Mouse (Mus musculus): ENCODE data around the gene Pigc.

The Pigc gene

DNA sequence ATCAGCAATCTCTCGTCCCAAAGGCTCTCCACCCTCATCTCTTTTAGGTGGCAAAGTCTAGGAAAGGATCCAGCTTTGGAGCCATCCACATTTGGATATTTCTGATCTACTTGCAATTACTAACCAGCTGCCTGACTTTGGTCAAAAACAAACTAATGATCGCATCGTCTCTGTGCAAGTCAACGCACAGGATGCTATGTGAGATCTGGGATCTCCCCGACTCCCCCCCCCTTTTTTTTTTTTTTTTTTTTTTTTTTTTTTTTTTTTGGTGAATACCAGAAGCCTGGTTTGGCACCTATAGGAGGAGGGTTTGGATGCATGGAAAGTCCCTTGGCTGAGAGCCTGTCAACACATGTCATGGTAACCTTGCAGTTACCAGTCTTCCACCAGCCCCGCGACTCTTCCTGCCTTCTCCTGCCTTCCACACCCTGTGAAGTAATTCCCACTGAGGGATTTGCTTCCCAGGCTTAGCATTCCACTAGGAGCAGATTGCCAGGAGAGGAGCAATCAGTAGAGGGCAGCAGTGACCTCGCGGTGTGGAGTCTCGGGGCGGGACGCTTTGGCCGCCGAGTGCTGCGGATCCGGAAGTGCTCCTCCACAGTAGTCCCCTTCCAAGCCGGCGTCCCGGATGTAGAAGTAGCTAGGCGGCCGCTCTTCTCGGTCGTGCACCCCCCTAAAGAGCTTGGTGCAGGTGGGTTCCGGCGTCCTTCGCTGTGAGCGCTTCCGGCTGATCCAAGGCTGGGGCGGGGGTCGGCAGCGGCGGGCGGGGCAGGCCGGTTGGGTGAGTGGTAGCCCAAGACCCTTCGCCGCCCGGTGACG is at the start of gene Pigc:
Pigc (plus strand) TSS at position 598 of the 819 bp plus-strand sequence.
- Histone ChIP-seq H3K27me3 (ENCODE audit: insufficient read depth, low read length) (no peaks in the 10 kb centered on the region), H3K4me3 (replicated peaks; ENCODE audit: low read length) (peak within 1 kb of the TSS; percentile 82), H3K36me3 (ENCODE audit: insufficient read depth, low read length) (no peaks in the 10 kb centered on the region), H3K4me1 (replicated peaks; ENCODE audit: low read depth, low read length) (peaks cover 10% of the 10 kb centered on the region), H3K9me3 (ENCODE audit: low read length) (no peaks in the 10 kb centered on the region)
- TF ChIP-seq POU5F1 (IDR thresholded peaks at IDR 0.05; ENCODE audit: borderline replicate concordance, low read length) (no peak), CTCF (conservative IDR thresholded peaks at IDR 0.05; ENCODE audit: low read length) (peak; percentile 42)

DNA sequence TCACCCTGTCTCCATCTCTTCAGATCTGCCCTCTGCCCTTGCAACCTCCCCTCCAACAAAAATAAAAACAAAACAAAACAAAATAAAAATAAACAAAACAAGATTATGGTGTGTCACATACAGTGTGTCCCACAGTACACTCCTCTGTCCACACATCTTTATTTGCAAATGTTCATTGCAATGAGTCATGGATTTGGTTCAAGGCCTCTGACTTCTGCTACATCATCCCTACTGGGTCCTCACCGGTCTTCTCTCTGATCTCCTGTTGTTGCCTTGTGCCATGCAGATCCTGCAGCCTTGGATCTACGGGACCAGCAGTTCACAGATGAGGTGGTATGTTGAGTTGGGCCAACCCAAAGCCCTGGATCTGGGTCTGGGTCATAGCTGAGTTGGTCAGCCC is 49.4 kb upstream of the Pigc start:
- Histone ChIP-seq H3K27me3 (ENCODE audit: insufficient read depth, low read length) (no peaks in the 10 kb centered on the region), H3K4me1 (replicated peaks; ENCODE audit: low read depth, low read length) (peaks cover 96% of the 10 kb centered on the region), H3K9me3 (ENCODE audit: low read length) (no peaks in the 10 kb centered on the region), H3K36me3 (ENCODE audit: insufficient read depth, low read length) (no peaks in the 10 kb centered on the region), H3K4me3 (replicated peaks; ENCODE audit: low read length) (no peak overlapping the region)
- TF ChIP-seq POU5F1 (IDR thresholded peaks at IDR 0.05; ENCODE audit: borderline replicate concordance, low read length) (no peak), NANOG (IDR thresholded peaks at IDR 0.05; ENCODE audit: borderline replicate concordance, low read length) (no peak), CTCF (conservative IDR thresholded peaks at IDR 0.05; ENCODE audit: low read length) (no peak)

DNA sequence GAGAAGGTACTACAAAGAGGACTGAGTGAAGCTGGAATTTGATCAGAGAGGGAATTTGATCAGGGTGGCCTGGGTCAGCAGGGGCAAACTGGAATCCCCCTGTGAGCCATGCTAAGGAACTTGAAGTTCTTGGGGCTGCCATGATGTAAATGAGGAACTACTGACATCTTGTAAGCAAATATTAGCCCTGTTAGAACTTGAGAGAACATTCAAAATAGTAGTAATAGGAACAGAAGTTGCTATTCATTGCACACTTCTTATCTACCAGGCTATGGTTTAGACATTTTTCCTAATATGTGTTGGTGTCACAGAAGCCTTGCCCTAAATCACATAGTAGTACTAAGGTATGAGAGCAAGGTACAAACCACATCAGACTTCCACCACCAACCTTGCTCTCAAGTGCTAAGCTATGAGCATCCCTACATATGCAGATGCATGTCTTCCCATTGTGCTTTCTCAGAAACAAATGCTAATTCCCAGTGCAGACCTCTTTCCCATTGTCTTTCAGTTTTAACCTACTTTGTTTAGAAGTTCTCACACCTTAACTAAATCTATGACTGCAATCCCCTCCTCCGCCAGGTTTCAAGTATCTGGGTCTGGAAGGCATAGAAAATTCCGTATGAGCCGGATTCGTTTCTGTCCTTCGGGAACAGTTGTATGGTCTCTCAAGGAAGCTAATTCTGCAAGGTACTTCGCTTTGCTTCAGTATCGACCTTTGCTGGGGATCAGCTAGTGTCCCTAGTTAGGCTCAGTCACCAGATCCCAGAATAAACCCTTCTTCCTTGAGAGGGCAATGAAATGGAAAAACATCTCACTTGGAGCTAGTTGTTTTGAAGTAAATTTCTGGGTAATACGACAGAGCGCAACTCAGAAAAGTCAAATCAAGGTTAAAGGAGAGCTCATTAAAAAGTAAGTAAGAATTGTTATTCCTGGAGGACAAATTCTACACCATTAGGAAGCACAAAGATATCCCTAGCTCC is 48.2 kb upstream of the Pigc start:
- TF ChIP-seq NANOG (IDR thresholded peaks at IDR 0.05; ENCODE audit: borderline replicate concordance, low read length), result no peak
- 0 out of 2 replicates have a peak, but pooled peaks have one; percentile 22 for TF ChIP-seq POU5F1 (IDR thresholded peaks at IDR 0.05; ENCODE audit: borderline replicate concordance, low read length)
- peaks cover 86% of the 10 kb centered on the region for H3K4me1 ChIP-seq (replicated peaks; ENCODE audit: low read depth, low read length)
- H3K4me3 ChIP-seq (replicated peaks; ENCODE audit: low read length), result no peak overlapping the region
- no peaks in the 10 kb centered on the region for H3K27me3 ChIP-seq (ENCODE audit: insufficient read depth, low read length)
- no peaks in the 10 kb centered on the region for H3K36me3 ChIP-seq (ENCODE audit: insufficient read depth, low read length)
- peaks cover 3% of the 10 kb centered on the region; the same call in 1 of the 2 replicates for H3K9me3 ChIP-seq (ENCODE audit: low read length)

DNA sequence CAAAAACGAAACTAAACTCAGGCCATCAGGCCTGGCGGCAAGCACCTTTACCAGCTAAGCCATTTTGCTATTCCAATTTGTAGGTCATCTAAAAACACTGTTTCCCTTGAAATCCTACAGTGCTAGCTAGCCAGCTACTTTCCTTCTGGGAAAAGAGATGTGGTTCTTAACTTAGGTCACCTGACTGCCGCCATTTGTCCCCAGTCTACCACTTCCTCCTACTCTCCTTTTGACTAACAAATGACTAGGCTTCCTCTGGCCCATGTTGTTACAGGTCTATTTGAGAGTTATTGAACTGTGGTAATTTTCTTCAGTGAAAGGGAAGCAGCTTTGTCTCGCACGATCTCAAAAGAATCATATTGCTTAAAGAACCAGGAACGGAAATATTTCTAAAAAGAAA is 47.1 kb upstream of the Pigc start:
- Histone ChIP-seq H3K4me1 (replicated peaks; ENCODE audit: low read depth, low read length) (peaks cover 74% of the 10 kb centered on the region), H3K4me3 (replicated peaks; ENCODE audit: low read length) (no peak overlapping the region), H3K9me3 (ENCODE audit: low read length) (peaks cover 3% of the 10 kb centered on the region; the same call in 1 of the 2 replicates), H3K27me3 (ENCODE audit: insufficient read depth, low read length) (no peaks in the 10 kb centered on the region), H3K36me3 (ENCODE audit: insufficient read depth, low read length) (no peaks in the 10 kb centered on the region)
- TF ChIP-seq POU5F1 (IDR thresholded peaks at IDR 0.05; ENCODE audit: borderline replicate concordance, low read length) (no peak), CTCF (conservative IDR thresholded peaks at IDR 0.05; ENCODE audit: low read length) (no peak), NANOG (IDR thresholded peaks at IDR 0.05; ENCODE audit: borderline replicate concordance, low read length) (no peak)

DNA sequence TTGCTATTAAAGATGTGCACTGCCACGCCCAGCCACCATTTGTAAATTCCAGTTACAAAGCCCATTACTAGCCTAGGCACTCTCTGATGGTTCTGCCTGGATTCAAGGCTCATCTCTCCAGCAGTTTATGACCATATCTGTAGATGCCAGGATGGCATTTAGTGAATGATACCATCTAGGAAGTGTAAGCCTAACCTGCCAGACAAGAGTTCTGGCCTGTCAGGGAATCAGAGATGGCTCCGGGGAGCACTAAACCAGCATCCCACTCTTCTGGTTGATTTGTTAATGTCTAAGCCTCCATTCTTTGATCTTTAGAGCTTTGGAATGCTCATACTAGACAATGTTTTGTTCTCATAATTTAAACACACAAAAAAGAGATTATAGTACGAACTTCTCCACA is 44.7 kb upstream of the Pigc start:
- Histone ChIP-seq H3K36me3 (ENCODE audit: insufficient read depth, low read length) (no peaks in the 10 kb centered on the region), H3K4me1 (replicated peaks; ENCODE audit: low read depth, low read length) (peaks cover 56% of the 10 kb centered on the region), H3K4me3 (replicated peaks; ENCODE audit: low read length) (no peak overlapping the region), H3K9me3 (ENCODE audit: low read length) (peaks cover 3% of the 10 kb centered on the region; the same call in 1 of the 2 replicates), H3K27me3 (ENCODE audit: insufficient read depth, low read length) (no peaks in the 10 kb centered on the region)
- TF ChIP-seq NANOG (IDR thresholded peaks at IDR 0.05; ENCODE audit: borderline replicate concordance, low read length) (no peak), POU5F1 (IDR thresholded peaks at IDR 0.05; ENCODE audit: borderline replicate concordance, low read length) (no peak), CTCF (conservative IDR thresholded peaks at IDR 0.05; ENCODE audit: low read length) (no peak)

DNA sequence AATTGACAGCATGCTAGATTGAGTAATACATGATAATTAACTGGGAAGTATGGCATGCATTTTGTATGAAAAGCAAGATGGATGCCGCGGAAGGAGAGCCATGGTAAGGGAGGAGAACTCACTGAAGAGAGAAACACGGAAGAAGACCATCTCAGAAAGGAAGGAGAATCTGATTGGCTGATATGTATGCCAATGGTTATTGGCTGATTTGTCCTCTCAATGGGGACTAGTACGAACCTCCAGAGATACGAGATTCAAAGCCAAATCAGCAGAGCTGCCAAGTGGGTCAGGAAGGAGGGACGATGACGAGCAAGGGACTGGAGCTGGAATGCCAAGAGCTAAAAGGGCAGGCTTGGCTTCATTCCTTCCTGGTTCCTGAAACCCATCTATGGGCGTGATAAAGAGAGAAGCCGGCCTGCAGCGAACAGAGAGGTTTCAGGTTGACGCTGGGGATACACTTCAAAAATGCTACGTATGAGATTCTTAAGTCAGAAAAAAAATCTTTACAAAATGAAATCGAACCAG is 43.6 kb upstream of the Pigc start:
- no peak for TF ChIP-seq CTCF (conservative IDR thresholded peaks at IDR 0.05; ENCODE audit: low read length)
- TF ChIP-seq NANOG (IDR thresholded peaks at IDR 0.05; ENCODE audit: borderline replicate concordance, low read length), result no peak
- no peak for TF ChIP-seq POU5F1 (IDR thresholded peaks at IDR 0.05; ENCODE audit: borderline replicate concordance, low read length)
- Histone ChIP-seq H3K4me3 (replicated peaks; ENCODE audit: low read length) (no peak overlapping the region), H3K9me3 (ENCODE audit: low read length) (peaks cover 3% of the 10 kb centered on the region; the same call in 1 of the 2 replicates), H3K36me3 (ENCODE audit: insufficient read depth, low read length) (no peaks in the 10 kb centered on the region), H3K27me3 (ENCODE audit: insufficient read depth, low read length) (no peaks in the 10 kb centered on the region), H3K4me1 (replicated peaks; ENCODE audit: low read depth, low read length) (peaks cover 46% of the 10 kb centered on the region)

DNA sequence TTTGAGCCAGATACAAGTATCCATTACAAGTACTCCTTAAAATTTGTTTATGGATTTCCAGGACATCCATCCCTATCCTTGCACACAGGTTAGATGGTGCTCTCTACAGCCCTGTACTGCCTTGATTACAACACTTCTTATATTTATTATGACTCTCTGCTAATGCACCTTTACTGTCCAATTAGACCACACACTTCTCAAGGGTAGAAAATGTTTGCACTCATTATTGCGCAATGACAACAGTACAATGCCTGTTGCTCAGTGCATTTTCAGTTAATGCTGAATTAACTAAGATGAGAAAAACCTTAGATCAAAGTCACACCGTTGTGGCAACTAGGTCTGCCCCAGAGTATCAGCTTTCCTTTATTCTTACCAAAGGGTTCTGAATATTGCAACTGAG is 41.0 kb upstream of the Pigc start:
- peaks cover 3% of the 10 kb centered on the region; the same call in 1 of the 2 replicates for H3K9me3 ChIP-seq (ENCODE audit: low read length)
- no peaks in the 10 kb centered on the region for H3K27me3 ChIP-seq (ENCODE audit: insufficient read depth, low read length)
- H3K4me3 ChIP-seq (replicated peaks; ENCODE audit: low read length), result no peak overlapping the region
- peaks cover 21% of the 10 kb centered on the region for H3K4me1 ChIP-seq (replicated peaks; ENCODE audit: low read depth, low read length)
- H3K36me3 ChIP-seq (ENCODE audit: insufficient read depth, low read length), result no peaks in the 10 kb centered on the region
- TF ChIP-seq CTCF (conservative IDR thresholded peaks at IDR 0.05; ENCODE audit: low read length), result no peak
- no peak for TF ChIP-seq NANOG (IDR thresholded peaks at IDR 0.05; ENCODE audit: borderline replicate concordance, low read length)
- no peak for TF ChIP-seq POU5F1 (IDR thresholded peaks at IDR 0.05; ENCODE audit: borderline replicate concordance, low read length)

DNA sequence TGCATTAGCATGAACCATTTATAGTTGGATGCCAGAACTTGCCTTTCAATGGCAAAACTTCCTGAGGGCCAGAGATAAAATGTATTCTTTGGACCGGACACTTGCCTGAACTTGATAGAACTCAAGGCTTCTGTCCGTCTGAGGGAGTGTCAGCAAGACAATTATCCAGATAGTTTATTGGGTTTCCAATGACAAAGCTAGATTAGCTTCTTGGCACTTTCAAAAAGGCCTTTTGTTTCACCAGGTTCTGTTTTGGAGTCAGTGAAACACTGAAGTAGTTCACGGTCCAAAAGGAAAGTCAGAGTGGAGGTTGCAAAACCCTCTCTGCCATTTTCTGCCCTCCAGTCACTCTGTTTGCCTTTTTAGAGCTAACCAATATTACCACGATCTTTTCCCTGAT is 37.7 kb upstream of the Pigc start:
- Histone ChIP-seq H3K36me3 (ENCODE audit: insufficient read depth, low read length) (no peaks in the 10 kb centered on the region), H3K4me1 (replicated peaks; ENCODE audit: low read depth, low read length) (peaks cover 5% of the 10 kb centered on the region; the same call in 1 of the 2 replicates), H3K27me3 (ENCODE audit: insufficient read depth, low read length) (no peaks in the 10 kb centered on the region), H3K4me3 (replicated peaks; ENCODE audit: low read length) (no peak overlapping the region), H3K9me3 (ENCODE audit: low read length) (no peaks in the 10 kb centered on the region)
- TF ChIP-seq POU5F1 (IDR thresholded peaks at IDR 0.05; ENCODE audit: borderline replicate concordance, low read length) (no peak), NANOG (IDR thresholded peaks at IDR 0.05; ENCODE audit: borderline replicate concordance, low read length) (no peak), CTCF (conservative IDR thresholded peaks at IDR 0.05; ENCODE audit: low read length) (no peak)

Data from E14TG2a.4 (cell line).